Mouse (Mus musculus): ENCODE results near the gene Fam213b. TPM values are rescaled to one million over a fixed set of nuclear protein-coding genes. Genes with fewer than 3 reads are reported as not detected.

The Fam213b gene
- polyA plus RNA-seq, 1 experiment from 2014 or later = 57.1 TPM

DNA sequence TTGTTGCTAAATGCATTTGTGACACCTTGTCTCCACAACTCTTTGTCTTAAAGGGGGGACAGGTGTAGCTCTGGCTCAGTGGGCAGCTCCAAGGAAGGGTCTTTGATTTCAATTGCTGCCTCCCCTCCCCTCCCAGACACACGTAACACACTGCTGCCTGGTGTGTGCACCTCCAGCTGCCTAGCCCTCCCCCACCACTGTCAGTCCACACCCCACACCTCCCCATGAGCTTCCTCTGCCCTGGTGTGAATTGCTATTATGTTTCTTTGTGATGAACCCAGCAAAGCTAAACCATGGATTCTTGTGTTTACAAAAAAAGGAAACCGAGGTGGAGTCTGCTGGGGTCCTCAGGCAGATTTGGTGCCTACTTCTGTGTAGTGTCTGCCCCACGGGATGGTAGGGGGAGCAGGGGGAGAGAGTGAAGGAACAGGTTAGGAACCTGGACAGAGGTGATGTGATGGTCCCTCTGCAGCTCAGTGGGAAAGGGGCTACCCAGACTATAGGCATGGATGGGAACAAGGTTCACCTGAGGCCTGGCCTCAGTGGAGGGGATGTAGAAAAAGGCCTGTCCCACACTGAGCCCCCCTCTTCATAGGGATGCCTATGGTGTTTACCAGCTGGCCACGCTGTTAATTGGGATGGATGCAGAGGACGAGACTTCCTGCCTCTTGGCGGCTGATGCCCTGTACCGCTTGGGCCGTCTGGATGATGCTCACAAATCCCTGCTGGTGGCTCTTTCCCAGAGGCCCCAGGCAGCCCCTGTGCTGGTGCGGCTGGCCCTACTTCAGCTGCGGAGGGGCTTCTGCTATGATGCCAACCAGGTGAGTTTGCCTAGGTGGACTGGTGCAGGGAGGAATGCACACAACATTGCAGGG is 41.3 kb downstream of the Fam213b start:
- Histone ChIP-seq H3K4me1 (replicated peaks; ENCODE audit: control insufficient read depth, insufficient read depth, low read length) (no peaks in the 10 kb centered on the region; the same call in 1 of the 2 replicates), H3K27ac (no peak overlapping the region), H3K4me3 (replicated peaks; ENCODE audit: low read length) (no peak overlapping the region), H3K9me3 (ENCODE audit: control insufficient read depth, low read length) (no peaks in the 10 kb centered on the region), H3K27me3 (ENCODE audit: control insufficient read depth, insufficient read depth, low read length) (peaks cover 18% of the 10 kb centered on the region), H3K9ac (no peak overlapping the region), H3K4me2 (replicated peaks) (no peak overlapping the region), H3K36me3 (replicated peaks; ENCODE audit: control insufficient read depth, insufficient read depth) (no peaks in the 10 kb centered on the region)
- no peak for ATAC-seq (ENCODE audit: low FRiP score)
- 82% methylated on average over 10 of the region's 10 CpGs for WGBS
- DNase-seq (ENCODE audit: low spot score) = no peak

DNA sequence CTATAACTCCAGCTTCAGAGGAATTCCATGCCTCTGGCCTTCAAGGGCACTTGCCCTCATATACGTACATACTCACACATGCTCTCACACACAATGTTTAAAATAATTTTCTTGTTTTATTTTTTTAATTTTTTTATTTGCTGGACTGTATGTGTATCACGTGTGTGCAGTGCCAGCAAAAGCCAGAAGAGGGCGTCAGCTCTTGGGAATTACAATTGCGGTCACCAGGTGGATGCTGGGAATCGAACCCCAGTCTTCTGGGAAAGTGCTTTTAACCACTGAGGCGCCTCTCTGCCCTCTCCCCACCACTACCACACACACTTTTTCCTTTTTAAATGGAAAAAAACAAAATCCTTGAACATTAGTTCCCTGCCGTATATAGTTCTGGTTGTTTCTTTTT is 42.1 kb downstream of the Fam213b start:
- Histone ChIP-seq H3K9me3 (ENCODE audit: control insufficient read depth, low read length) (no peaks in the 10 kb centered on the region), H3K9ac (no peak overlapping the region), H3K4me1 (replicated peaks; ENCODE audit: control insufficient read depth, insufficient read depth, low read length) (no peaks in the 10 kb centered on the region; the same call in 1 of the 2 replicates), H3K36me3 (replicated peaks; ENCODE audit: control insufficient read depth, insufficient read depth) (no peaks in the 10 kb centered on the region), H3K27me3 (ENCODE audit: control insufficient read depth, insufficient read depth, low read length) (peaks cover 18% of the 10 kb centered on the region), H3K4me2 (replicated peaks) (peak overlapping the region; percentile 88), H3K4me3 (replicated peaks; ENCODE audit: low read length) (peak overlapping the region; percentile 49; the same call in 1 of the 2 replicates), H3K27ac (no peak overlapping the region; the same call in 1 of the 2 replicates)
- WGBS = 90% methylated on average over 7 of the region's 7 CpGs
- ATAC-seq (ENCODE audit: low FRiP score) = no peak
- no peak for DNase-seq (ENCODE audit: low spot score)

DNA sequence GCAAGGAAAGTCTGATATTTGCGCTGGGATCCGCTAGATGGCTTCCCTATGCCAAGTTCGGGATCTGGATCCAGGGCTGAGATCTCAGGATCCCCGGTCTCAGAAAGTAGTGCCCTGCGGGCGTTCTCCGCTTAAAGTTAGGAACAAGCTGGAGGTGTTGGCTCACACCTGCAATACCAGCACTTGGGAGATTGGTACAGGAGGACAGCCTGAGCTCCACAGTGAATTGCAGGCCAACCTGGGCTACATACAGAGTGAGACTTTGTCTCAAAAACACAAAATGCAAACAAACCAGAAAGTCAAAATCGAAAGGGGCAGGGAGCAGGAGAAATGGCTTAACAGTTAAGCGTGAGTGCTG is 42.5 kb downstream of the Fam213b start:
- Histone ChIP-seq H3K36me3 (replicated peaks; ENCODE audit: control insufficient read depth, insufficient read depth) (no peaks in the 10 kb centered on the region), H3K27me3 (ENCODE audit: control insufficient read depth, insufficient read depth, low read length) (peaks cover 18% of the 10 kb centered on the region), H3K9ac (peak overlapping the region; percentile 76), H3K4me2 (replicated peaks) (peak overlapping the region; percentile 88), H3K27ac (peak overlapping the region; percentile 86), H3K4me3 (replicated peaks; ENCODE audit: low read length) (peak overlapping the region; percentile 49), H3K4me1 (replicated peaks; ENCODE audit: control insufficient read depth, insufficient read depth, low read length) (no peaks in the 10 kb centered on the region; the same call in 1 of the 2 replicates), H3K9me3 (ENCODE audit: control insufficient read depth, low read length) (no peaks in the 10 kb centered on the region)
- DNase-seq (ENCODE audit: low spot score) (no peak), ATAC-seq (ENCODE audit: low FRiP score) (no peak)
- WGBS = 19% methylated on average over 9 of the region's 9 CpGs

GRCm38 (mm10) chr4:154855721-154856479 is 43.0 kb downstream of the Fam213b start:
- peaks cover 18% of the 10 kb centered on the region for H3K27me3 ChIP-seq (ENCODE audit: control insufficient read depth, insufficient read depth, low read length)
- H3K36me3 ChIP-seq (replicated peaks; ENCODE audit: control insufficient read depth, insufficient read depth) = no peaks in the 10 kb centered on the region
- no peaks in the 10 kb centered on the region for H3K9me3 ChIP-seq (ENCODE audit: control insufficient read depth, low read length)
- H3K9ac ChIP-seq = peak overlapping the region; percentile 76
- H3K27ac ChIP-seq = peak overlapping the region; percentile 86
- H3K4me1 ChIP-seq (replicated peaks; ENCODE audit: control insufficient read depth, insufficient read depth, low read length) = no peaks in the 10 kb centered on the region; the same call in 1 of the 2 replicates
- H3K4me3 ChIP-seq (replicated peaks; ENCODE audit: low read length) = peak overlapping the region; percentile 49
- DNase-seq (ENCODE audit: low spot score) = peak; percentile 94
- under 1% methylated on average over 110 of the region's 110 CpGs for WGBS
- ATAC-seq (ENCODE audit: low FRiP score) = peak; percentile 96
- H3K4me2 ChIP-seq (replicated peaks) = peak overlapping the region; percentile 88

DNA sequence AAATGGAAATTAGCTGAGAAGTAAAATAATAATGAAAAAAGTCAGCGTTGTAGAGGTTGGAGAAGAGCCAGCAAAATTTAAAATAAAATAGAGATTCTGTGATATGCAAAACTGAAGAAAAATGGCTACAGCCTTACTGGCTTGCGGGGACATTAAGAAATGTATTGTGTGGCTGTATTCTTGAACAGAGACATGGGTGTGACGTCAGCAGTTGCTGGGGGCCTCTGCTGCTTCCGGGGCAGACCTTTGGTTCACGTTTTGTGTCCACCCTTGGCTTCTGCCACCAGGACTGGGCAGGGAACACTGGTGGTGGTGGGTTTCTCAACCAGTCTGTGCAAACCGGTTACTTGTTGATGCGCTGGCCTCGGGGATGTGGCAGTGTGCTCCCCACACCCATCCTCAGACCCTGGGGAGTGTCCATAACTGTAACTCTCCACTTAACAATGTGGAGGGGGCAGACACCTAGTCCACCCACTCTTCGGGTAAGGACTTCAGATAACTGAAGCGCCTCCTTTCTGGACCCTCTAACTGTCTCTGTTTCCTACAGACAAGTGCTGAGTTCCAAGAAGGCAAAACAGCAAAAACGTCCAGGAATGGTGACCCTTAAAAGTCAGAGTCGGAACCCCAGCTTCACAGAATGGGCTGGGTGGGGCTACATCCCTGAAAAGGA is 44.1 kb downstream of the Fam213b start:
- Histone ChIP-seq H3K4me3 (replicated peaks; ENCODE audit: low read length) (peak overlapping the region; percentile 49; the same call in 1 of the 2 replicates), H3K9me3 (ENCODE audit: control insufficient read depth, low read length) (no peaks in the 10 kb centered on the region), H3K9ac (peak overlapping the region; percentile 76; the same call in 1 of the 2 replicates), H3K36me3 (replicated peaks; ENCODE audit: control insufficient read depth, insufficient read depth) (no peaks in the 10 kb centered on the region), H3K4me2 (replicated peaks) (peak overlapping the region; percentile 88), H3K27me3 (ENCODE audit: control insufficient read depth, insufficient read depth, low read length) (peaks cover 18% of the 10 kb centered on the region), H3K4me1 (replicated peaks; ENCODE audit: control insufficient read depth, insufficient read depth, low read length) (no peaks in the 10 kb centered on the region; the same call in 1 of the 2 replicates), H3K27ac (no peak overlapping the region)
- ATAC-seq (ENCODE audit: low FRiP score) (no peak), DNase-seq (ENCODE audit: low spot score) (no peak)
- WGBS = 64% methylated on average over 12 of the region's 12 CpGs

GRCm38 (mm10) chr4:154853881-154854280 is 45.1 kb downstream of the Fam213b start:
- no peaks in the 10 kb centered on the region for H3K9me3 ChIP-seq (ENCODE audit: control insufficient read depth, low read length)
- no peaks in the 10 kb centered on the region; the same call in 1 of the 2 replicates for H3K4me1 ChIP-seq (replicated peaks; ENCODE audit: control insufficient read depth, insufficient read depth, low read length)
- no peak for ATAC-seq (ENCODE audit: low FRiP score)
- no peak overlapping the region for H3K27ac ChIP-seq
- H3K27me3 ChIP-seq (ENCODE audit: control insufficient read depth, insufficient read depth, low read length) = peaks cover 18% of the 10 kb centered on the region
- no peaks in the 10 kb centered on the region for H3K36me3 ChIP-seq (replicated peaks; ENCODE audit: control insufficient read depth, insufficient read depth)
- H3K4me2 ChIP-seq (replicated peaks) = no peak overlapping the region
- H3K4me3 ChIP-seq (replicated peaks; ENCODE audit: low read length) = no peak overlapping the region
- WGBS = 80% methylated on average over 4 of the region's 4 CpGs
- no peak overlapping the region for H3K9ac ChIP-seq
- no peak for DNase-seq (ENCODE audit: low spot score)

DNA sequence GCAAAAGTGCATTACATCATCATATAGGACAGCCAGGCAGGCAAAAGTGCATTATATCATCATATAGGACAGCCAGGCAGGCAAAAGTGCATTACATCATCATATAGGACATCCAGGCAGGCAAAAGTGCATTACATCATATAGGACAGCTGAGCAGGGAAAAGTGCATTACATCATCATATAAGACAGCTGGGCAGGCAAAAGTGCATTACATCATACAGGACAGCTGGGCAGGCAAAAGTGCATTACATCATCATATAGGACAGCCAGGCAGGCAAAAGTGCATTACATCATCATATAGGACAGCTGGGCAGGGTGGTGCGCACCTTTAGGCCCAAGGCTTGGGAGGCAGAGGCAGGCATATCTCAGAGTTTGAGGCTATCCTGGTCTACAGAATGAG is 46.2 kb downstream of the Fam213b start:
- Histone ChIP-seq H3K27ac (no peak overlapping the region), H3K27me3 (ENCODE audit: control insufficient read depth, insufficient read depth, low read length) (peaks cover 18% of the 10 kb centered on the region), H3K36me3 (replicated peaks; ENCODE audit: control insufficient read depth, insufficient read depth) (no peaks in the 10 kb centered on the region), H3K9me3 (ENCODE audit: control insufficient read depth, low read length) (no peaks in the 10 kb centered on the region), H3K4me2 (replicated peaks) (no peak overlapping the region), H3K4me1 (replicated peaks; ENCODE audit: control insufficient read depth, insufficient read depth, low read length) (no peaks in the 10 kb centered on the region; the same call in 1 of the 2 replicates), H3K4me3 (replicated peaks; ENCODE audit: low read length) (no peak overlapping the region), H3K9ac (no peak overlapping the region)
- DNase-seq (ENCODE audit: low spot score) (no peak), ATAC-seq (ENCODE audit: low FRiP score) (no peak)
- WGBS = 96% methylated on average over 1 of the region's 1 CpGs

Measured in hindbrain, embryonic 14.5 days (tissue).